Mouse (Mus musculus) kidney, adult 2 months (tissue): ENCODE measurements around the gene Capns2. TPM values are rescaled to one million over a fixed set of nuclear protein-coding genes. Genes with fewer than 3 reads are reported as not detected.

Experiments used
- DNase-seq: peaks from one replicate; pipeline ENCODE4 v3.0.0; 2021
- H3K27ac ChIP-seq: fragments of 200-500 bp; 2 replicates; pipeline ENCODE4 v1.5.1; 2012; ENCODE audit warnings: low read depth, low read length, control low read depth, inconsistent platforms; ENCODE audit not compliant: insufficient read depth
- H3K27me3 ChIP-seq: fragments of 200-500 bp; replicated peaks from 2 replicates; pipeline ENCODE4 v1.6.1; 2012; ENCODE audit warnings: mild to moderate bottlenecking, moderate library complexity, low read length, inconsistent platforms; ENCODE audit not compliant: control insufficient read depth, insufficient read depth
- H3K36me3 ChIP-seq: fragments of 200-500 bp; 2 replicates; pipeline ENCODE4 v1.6.1; 2012; ENCODE audit warnings: mild to moderate bottlenecking, moderate library complexity, low read length, inconsistent platforms; ENCODE audit not compliant: control insufficient read depth, insufficient read depth
- H3K4me1 ChIP-seq: fragments of 200-500 bp; 2 replicates; pipeline ENCODE4 v1.6.1; 2011; ENCODE audit warnings: low read length; ENCODE audit not compliant: control insufficient read depth, insufficient read depth
- H3K4me3 ChIP-seq: fragments of 200-500 bp; 2 replicates; pipeline ENCODE4 v1.5.1; 2011; ENCODE audit warnings: mild to moderate bottlenecking, low read depth, low read length, control low read depth; ENCODE audit not compliant: insufficient read depth
- CTCF ChIP-seq: fragments of 200-500 bp; conservative IDR thresholded peaks from 2 replicates; pipeline ENCODE4 v1.5.1; 2011; ENCODE audit warnings: low read depth, mild to moderate bottlenecking, control low read depth, low read length, moderate library complexity, mixed read lengths; ENCODE audit not compliant: insufficient read depth, insufficient read length
- POLR2A ChIP-seq: fragments of 200-500 bp; IDR thresholded peaks from one replicate; pipeline ENCODE4 v1.6.1; 2011; ENCODE audit warnings: low read depth, low read length, control low read depth
- WGBS: fragments of 180-500 bp; shearing (Covaris S2); methylation state at CpG from one replicate; pipeline ENCODE4 v1.1.7; 2018; 5-methylcytosine and 5-hydroxymethylcytosine counted together
- polyA plus RNA-seq: library from polyadenylated mRNA; depleted of rRNA; stranded (reverse); fragments of >200 nt; gene quantifications from 2 replicates; pipeline ENCODE4 v1.2.3, GENCODE M21; 2012

Capns2 gene
- polyA plus RNA-seq, 1 experiment, result 0.16 TPM

- no peak for TF ChIP-seq POLR2A
- Histone ChIP-seq H3K4me3 (no peak overlapping the region), H3K27me3 (no peaks in the 10 kb centered on the region), H3K4me1 (no peaks in the 10 kb centered on the region), H3K27ac (no peak overlapping the region), H3K36me3 (no peaks in the 10 kb centered on the region)
- WGBS, result 96% methylated on average over 9 of the region's 9 CpGs
- no peak for DNase-seq
Observed at GRCm38 (mm10) chr8:92906553-92906952, 5.3 kb downstream of the Capns2 start.

DNA sequence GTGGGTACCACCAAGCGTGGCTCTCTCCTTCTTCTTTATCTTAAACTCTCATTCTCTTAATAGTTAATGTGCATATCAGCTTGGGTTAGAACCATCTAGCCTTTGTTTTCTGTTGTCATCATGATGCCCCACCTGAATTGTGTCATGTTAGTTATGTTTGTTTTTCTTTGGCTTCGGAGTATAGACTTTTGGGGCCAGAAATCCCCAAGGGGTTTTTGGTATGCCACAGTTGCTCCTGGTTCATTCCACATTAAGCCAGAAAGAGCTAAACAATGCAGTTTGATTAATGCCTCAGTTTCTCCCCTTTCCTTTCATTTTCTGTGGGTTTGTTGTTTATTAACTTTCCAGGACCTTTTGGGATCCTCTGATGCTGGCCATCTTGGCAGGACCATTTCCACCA lies 7.2 kb downstream of the Capns2 start:
- Histone ChIP-seq H3K27me3 (no peaks in the 10 kb centered on the region), H3K27ac (no peak overlapping the region), H3K4me1 (no peaks in the 10 kb centered on the region), H3K4me3 (no peak overlapping the region), H3K36me3 (no peaks in the 10 kb centered on the region)
- TF ChIP-seq CTCF (no peak), POLR2A (no peak)
- DNase-seq, result no peak
- WGBS, result 89% methylated on average over 2 of the region's 2 CpGs

DNA sequence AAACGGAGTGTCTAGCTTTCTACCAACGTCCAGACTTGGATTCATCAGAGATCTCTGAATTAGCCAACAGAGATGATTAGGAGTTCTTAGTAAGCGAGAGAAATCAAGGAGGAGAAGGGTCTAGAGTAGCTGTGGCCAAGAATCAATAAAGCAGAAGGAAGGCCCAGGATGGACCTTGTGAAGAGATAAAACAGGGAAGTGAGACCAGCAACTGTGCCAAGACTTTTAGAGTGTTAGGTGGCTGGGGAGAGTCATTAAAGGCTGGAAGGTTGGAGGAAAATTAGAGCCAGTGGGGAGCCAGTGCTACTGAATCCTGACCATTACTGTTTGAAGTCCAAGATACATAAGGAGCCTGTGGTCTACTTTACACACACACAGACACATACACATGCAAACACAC lies 10.3 kb downstream of the Capns2 start:
- H3K27me3 ChIP-seq, result no peaks in the 10 kb centered on the region

GRCm38 (mm10) chr8:92913396-92913795 lies 12.2 kb downstream of the Capns2 start:
- Histone ChIP-seq H3K4me1 (no peaks in the 10 kb centered on the region), H3K27me3 (no peaks in the 10 kb centered on the region), H3K27ac (no peak overlapping the region), H3K4me3 (no peak overlapping the region), H3K36me3 (no peaks in the 10 kb centered on the region)
- 69% methylated on average over 7 of the region's 7 CpGs for WGBS
- DNase-seq, result no peak
- TF ChIP-seq POLR2A, result no peak
- no peak for TF ChIP-seq CTCF

More for the DNA sequence above, 10.3 kb downstream of the Capns2 start:
- no peak for TF ChIP-seq CTCF
- TF ChIP-seq POLR2A, result no peak
- Histone ChIP-seq H3K27ac (no peak overlapping the region), H3K4me1 (no peaks in the 10 kb centered on the region), H3K4me3 (no peak overlapping the region), H3K36me3 (no peaks in the 10 kb centered on the region)
- WGBS, result 90% methylated on average over 3 of the region's 3 CpGs
- no peak for DNase-seq

- WGBS, result 87% methylated on average over 3 of the region's 3 CpGs
- Histone ChIP-seq H3K27me3 (no peaks in the 10 kb centered on the region), H3K36me3 (no peaks in the 10 kb centered on the region), H3K4me1 (no peaks in the 10 kb centered on the region), H3K27ac (no peak overlapping the region), H3K4me3 (no peak overlapping the region)
- DNase-seq, result no peak
- TF ChIP-seq CTCF (no peak), POLR2A (no peak)
Observed at GRCm38 (mm10) chr8:92916082-92916481, 14.9 kb downstream of the Capns2 start.

GRCm38 (mm10) chr8:92921768-92922167 lies 20.6 kb downstream of the Capns2 start:
- no peak overlapping the region for H3K4me3 ChIP-seq
- no peak overlapping the region for H3K27ac ChIP-seq
- WGBS, result 70% methylated on average over 3 of the region's 3 CpGs
- no peaks in the 10 kb centered on the region for H3K36me3 ChIP-seq
- no peak for DNase-seq
- no peaks in the 10 kb centered on the region for H3K27me3 ChIP-seq
- no peaks in the 10 kb centered on the region for H3K4me1 ChIP-seq
- no peak for TF ChIP-seq POLR2A
- TF ChIP-seq CTCF, result no peak

- WGBS, result 75% methylated on average over 4 of the region's 4 CpGs
- TF ChIP-seq POLR2A (no peak), CTCF (no peak)
- H3K4me1 ChIP-seq, result no peaks in the 10 kb centered on the region
- no peak overlapping the region for H3K4me3 ChIP-seq
- no peaks in the 10 kb centered on the region for H3K36me3 ChIP-seq
- no peak overlapping the region for H3K27ac ChIP-seq
- no peaks in the 10 kb centered on the region for H3K27me3 ChIP-seq
- no peak for DNase-seq
Observed at GRCm38 (mm10) chr8:92928986-92929385, 27.8 kb downstream of the Capns2 start.

GRCm38 (mm10) chr8:92938056-92938455 lies 36.8 kb downstream of the Capns2 start:
- WGBS, result 80% methylated on average over 4 of the region's 4 CpGs
- H3K4me1 ChIP-seq, result no peaks in the 10 kb centered on the region
- H3K27ac ChIP-seq, result no peak overlapping the region
- no peak for TF ChIP-seq CTCF
- TF ChIP-seq POLR2A, result no peak
- no peaks in the 10 kb centered on the region for H3K36me3 ChIP-seq
- no peak for DNase-seq
- no peak overlapping the region for H3K4me3 ChIP-seq
- no peaks in the 10 kb centered on the region for H3K27me3 ChIP-seq
